Mouse (Mus musculus): ENCODE measurements around the gene Aldh1l1. TPM values are rescaled to one million over a fixed set of nuclear protein-coding genes. Genes with fewer than 3 reads are reported as not detected.

The Aldh1l1 gene
- polyA plus RNA-seq, 3 experiments from 2014 or later: 0.34 to 0.77 TPM; not detected in 1

- ATAC-seq: no peak
Measured at GRCm38 (mm10) chr6:90508197-90508624, 22.0 kb downstream of the Aldh1l1 start.

DNA sequence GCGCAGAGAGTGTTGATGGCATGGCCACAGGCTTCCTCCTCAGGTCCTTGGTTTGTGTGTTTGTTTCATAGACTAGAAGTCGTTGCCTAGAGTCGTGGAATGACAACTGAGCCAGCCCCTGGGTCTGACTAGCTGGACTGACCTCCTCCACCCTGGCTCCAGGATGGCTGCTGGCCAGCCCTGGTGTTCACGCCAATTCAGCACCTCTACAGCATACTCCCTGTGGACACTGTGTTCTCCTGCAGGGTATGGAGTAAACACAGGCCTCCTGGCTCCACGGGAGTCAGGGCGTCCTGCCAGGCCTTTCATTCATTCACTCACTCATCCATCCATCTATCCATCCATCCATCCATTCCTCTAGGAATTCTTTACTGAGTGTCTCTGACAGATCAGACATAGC is 22.9 kb downstream of the Aldh1l1 start:
- ATAC-seq: no peak

DNA sequence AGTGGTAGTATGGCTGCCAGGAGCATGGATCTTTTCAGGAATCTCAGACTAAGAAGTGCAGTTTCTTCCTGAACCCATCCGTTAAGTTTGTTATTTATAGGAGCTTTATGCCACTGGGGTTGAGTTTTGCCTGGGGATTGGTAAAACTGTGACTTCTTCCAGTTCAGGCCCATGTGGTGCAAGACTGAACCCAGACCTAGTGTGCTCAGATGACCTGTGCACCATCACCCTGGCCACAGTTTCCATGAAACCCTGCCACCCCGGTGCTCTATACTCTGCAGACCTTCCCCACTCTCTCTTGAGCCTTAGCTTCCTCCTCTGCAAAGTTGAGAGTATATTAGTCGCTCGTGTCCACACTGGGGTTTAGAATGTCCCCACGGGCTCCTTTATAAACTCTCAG is 26.2 kb downstream of the Aldh1l1 start:
- ATAC-seq: no peak

GRCm38 (mm10) chr6:90513074-90513856 is 27.0 kb downstream of the Aldh1l1 start:
- no peak for ATAC-seq

GRCm38 (mm10) chr6:90514369-90514768 is 28.1 kb downstream of the Aldh1l1 start:
- no peak for ATAC-seq

- no peak for ATAC-seq
Measured at GRCm38 (mm10) chr6:90514883-90515405, 28.7 kb downstream of the Aldh1l1 start.

DNA sequence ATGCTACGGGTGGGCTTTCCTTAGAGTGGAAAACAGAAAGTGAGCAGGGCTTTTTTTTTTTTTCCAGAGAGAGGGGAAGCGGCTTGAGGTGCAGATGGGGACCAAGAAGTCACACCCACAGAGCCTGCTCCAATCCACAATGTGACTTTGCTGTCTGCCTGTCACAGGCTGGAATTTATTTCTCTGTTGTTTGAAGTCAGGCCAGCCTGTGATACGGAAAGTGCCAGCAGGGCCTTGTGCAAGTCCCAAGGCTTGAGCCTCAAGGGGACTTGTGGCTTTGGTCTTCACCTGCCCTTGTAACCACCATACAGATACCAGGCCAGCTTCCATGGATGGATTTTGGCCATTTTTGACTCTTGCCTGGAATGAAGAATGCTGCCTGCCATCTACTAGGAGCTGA is 32.7 kb downstream of the Aldh1l1 start:
- ATAC-seq: no peak

DNA sequence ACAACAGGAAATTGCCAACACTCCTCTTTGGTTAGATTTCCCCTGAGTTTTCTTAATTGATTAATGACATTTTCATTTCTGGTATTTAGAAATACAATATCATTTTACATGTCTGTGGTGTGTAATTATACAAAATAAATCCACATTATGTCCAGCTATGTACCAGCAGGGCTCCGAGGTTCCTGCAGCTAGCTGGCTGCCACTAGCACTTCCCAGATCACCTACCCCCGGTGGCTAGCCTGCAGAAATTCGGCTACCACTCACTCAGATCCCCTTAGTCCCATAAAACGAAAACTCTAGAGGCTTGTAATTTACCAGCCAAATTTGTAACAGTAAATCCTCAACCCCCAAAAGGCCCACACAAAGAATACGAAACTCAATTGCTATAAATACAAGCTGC is 33.1 kb downstream of the Aldh1l1 start:
- no peak for ATAC-seq

DNA sequence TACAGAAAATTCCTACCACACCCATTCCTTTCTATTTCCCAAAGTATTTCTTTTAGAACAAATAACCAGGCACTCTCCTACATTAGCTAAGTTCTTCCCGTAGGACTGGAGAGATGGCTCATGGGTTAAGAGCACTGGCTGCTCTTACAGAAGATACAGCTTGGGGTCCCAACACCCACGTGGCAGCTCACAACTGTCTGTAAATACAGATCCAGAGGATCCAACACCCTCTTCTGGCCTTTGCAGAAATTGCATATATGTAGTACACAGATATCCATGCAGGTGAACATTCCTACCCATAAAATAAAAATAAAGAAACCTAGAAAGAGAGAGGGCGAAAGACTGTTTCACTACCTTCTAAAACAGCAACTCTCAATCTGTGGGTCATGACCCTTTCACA is 40.2 kb downstream of the Aldh1l1 start:
- ATAC-seq: no peak

- ATAC-seq: no peak
Measured at GRCm38 (mm10) chr6:90529461-90530046, 43.3 kb downstream of the Aldh1l1 start.

- ATAC-seq: no peak
Measured at GRCm38 (mm10) chr6:90532575-90533190, 46.5 kb downstream of the Aldh1l1 start.

DNA sequence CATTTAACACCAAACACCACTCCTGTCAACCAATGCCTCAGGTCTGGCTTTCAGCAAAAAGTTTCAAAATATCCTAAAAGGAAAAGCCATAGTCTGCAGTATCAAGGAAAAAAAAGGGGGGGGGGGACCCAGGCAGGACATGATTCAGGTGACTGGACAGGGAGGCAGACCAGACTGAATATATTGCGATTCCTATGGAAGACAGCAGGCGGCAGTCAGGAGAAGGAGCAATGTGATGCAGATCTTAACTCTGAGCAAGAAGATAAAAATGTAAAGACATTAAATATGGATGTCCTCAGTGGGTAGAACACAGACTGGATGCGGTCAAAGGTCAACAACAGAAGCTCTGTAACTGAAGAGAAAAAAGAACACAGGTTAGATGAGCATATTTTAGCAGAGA is 47.3 kb downstream of the Aldh1l1 start:
- no peak for ATAC-seq

DNA sequence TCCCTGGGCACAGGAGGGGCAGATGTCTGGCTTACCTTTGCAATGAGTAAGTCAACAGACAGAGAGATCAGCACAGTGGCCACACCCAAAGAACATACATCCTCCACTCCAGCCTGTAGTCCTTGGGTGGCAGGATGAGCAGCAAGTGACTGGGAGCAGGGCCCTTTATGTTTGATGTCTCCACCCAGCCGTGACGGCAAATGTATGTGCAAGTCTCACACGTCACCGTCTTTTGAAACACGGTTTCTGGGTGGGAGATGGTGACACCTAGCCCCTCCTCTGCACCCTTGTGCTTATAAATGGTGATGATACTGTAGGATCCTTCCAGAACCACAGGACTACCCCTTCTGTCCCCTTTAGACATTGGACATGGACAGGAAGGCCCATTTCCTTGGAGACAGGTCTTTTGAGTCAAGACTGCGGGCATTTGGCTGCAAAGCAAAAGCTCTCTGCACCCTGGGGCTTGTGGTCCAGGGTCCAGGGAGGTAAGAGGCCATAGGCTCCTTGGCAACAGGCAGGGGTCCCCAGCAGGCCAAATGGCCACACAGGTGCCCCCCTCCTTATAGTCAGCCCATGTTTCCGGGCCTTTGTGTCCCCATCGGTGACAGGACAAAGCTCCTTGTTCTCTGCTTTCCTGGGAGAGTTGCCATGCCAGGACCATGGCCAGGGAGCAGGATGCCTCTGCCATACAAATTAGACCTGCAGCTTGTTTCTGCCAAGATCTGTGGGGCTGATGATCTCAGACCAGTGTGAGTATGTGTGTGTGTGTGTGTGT is 48.7 kb downstream of the Aldh1l1 start:
- ATAC-seq: no peak

GRCm38 (mm10) chr6:90536824-90537223 is 50.6 kb downstream of the Aldh1l1 start:
- ATAC-seq: no peak

DNA sequence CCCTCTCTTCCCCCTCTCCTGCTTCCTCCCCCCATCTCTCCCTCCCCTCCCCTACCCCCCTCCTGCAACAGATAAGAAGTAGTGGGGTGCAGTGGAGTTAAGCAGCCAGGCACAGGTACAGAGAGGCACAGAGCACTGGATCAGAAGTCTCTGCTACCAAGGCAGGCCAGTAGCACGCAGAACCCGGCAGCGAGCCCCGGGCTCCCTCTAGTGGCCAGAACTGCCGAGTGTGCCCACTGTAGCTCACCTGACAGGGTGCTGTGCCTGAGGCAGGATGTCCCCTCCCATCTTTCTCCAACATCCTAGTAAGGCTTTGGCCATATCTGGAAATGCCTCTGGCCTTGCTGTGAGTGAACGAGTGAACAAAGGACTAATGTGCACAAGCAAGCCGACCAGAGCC is 51.7 kb downstream of the Aldh1l1 start:
- peak; percentile 38 for ATAC-seq

DNA sequence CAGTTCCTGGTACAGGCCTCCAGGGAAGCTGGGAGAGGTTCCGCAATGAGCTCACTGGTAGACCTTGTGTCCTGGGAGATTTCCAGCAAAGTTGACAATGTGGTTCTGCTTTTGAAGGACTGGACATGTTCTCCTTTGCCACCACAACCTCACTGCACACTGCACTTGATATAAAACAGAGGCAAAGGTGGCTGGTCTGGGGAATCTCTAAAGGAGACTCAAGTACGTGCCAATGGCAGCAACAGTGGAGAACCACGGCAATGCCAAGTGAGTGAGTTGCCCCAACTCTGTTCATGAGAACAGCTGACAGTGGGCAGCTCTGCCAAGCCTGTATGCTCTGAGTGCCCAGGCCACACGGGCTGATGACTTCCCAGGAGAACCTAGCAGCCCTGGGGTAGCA is 53.0 kb downstream of the Aldh1l1 start:
- ATAC-seq: no peak

DNA sequence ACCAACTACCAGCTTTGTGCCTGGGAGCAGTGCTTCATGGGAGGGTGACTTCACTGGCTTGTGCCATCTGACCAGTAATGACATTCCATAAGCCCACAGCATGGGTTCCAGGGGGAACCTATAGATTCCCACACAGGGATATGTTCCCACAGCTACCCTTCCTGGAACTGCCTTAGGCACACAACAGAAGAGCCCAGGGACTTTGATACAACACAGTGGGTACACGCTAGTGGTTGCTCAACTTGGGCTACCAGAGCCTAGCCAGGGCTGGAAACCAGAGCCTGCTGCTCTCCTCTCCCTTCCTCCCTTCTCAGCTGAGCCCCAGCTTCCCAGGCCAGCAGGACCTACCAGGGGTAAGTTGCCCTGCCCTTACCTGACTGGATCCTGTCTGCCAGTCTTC is 54.3 kb downstream of the Aldh1l1 start:
- ATAC-seq: no peak

GRCm38 (mm10) chr6:90541367-90541772 is 55.1 kb downstream of the Aldh1l1 start:
- ATAC-seq: no peak

GRCm38 (mm10) chr6:90544433-90544832 is 58.2 kb downstream of the Aldh1l1 start:
- ATAC-seq: no peak

DNA sequence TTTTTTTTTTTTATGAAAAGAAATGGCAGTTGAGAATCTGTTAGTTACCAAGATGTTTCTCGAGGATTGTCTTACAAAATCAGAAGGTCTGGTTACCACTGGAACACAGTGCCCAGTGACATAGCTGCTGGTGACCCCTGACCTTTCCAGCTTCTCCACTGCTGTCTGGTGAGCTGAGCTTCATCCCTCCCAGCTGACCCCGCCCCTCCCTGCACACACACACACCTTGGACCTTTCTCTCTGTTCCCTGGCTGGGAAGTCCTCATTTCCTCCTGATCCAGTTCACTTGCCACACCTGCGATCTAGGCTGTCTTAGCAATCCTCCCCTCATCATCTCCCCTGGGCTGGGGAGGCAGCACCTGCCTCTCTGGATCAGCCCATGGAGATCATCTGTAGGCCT is 60.0 kb downstream of the Aldh1l1 start:
- ATAC-seq: no peak

DNA sequence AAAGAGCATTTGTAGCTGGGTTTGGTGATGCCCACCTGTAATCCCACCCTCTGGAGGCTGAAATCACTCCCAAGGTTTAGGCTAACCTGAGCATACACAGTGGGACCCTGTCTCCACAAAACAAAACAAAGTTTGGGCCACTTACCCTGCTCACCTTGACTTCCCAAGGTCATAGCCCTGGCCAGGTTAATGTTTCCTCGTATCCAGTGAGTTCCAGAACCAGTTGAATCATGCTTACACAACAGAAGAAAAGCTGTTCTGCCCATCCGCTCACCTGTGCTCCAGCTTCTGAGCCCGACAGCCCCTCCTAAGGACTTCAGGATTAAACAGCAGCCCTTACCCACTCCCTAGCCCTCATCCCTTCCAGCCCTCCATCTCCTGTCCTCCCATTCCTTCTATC is 60.8 kb downstream of the Aldh1l1 start:
- ATAC-seq: no peak

DNA sequence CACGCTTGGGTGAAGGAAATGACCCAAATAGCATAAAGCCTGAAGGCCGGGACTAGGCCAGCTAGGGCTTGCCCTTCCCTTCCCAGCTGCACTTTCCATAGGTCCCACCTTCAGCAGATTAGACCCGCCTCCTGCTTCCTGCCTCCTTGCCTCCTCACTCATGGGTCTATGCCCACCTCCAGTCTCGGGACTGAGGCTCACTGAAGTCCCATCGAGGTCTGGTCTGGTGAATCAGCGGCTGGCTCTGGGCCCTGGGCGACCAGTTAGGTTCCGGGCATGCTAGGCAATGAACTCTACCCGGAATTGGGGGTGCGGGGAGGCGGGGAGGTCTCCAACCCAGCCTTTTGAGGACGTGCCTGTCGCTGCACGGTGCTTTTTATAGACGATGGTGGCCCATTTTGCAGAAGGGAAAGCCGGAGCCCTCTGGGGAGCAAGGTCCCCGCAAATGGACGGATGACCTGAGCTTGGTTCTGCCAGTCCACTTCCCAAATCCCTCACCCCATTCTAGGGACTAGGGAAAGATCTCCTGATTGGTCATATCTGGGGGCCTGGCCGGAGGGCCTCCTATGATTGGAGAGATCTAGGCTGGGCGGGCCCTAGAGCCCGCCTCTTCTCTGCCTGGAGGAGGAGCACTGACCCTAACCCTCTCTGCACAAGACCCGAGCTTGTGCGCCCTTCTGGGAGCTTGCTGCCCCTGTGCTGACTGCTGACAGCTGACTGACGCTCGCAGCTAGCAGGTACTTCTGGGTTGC is 64.1 kb downstream of the Aldh1l1 start:
- peak; percentile 54 for ATAC-seq
